Mouse (Mus musculus) stomach, postnatal 0 days (tissue): ENCODE data around the gene Cog6.

Experiments used
- CTCF ChIP-seq: IDR thresholded peaks from 2 replicates; pipeline ENCODE4 v1.5.1; 2016; ENCODE audit warnings: antibody characterized with exemption, low read depth, mild to moderate bottlenecking, moderate library complexity
- EP300 ChIP-seq: optimal IDR thresholded peaks from 2 replicates; pipeline ENCODE3; 2016; ENCODE audit warnings: antibody characterized with exemption

DNA sequence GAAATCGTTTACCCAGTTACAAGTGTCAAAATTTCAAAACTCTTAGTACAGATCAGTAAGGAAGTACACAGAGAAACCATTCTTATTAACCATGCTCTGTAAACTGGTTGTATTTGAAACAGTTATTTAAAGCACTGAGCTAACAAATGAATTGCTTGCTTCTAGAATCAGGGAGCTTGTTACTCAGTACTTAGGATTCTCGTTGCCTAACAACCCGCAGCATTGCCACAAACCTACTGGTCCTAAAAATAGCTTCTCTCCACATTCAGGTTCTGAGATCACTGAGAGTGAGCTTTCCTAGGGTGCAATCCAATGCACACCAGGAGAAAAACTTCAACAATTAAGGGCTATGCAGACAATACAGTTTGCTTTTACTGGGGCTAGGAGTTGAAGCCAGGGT lies 33.3 kb downstream of the Cog6 start:
- TF ChIP-seq CTCF (no peak), EP300 (no peak)
